Mouse (Mus musculus) hindbrain, postnatal 0 days (tissue): ENCODE measurements at regions not wholly inside any gene's neighbourhood (a gene's known extent, or its start where the extent isn't known, plus 50 kb on each side); places are given as distances from the start of the nearest gene placed in this dataset.

Experiments used
- ATAC-seq: fragments of 200-750 bp; cut with Nextera tagmentation; 2 replicates; pipeline ENCODE4 v1.8.0; 2017; ENCODE audit warnings: mild to moderate bottlenecking, moderate TSS enrichment, moderate library complexity
- DNase-seq: peaks from one replicate; pipeline ENCODE4 v3.0.0-alpha.2; 2015; ENCODE audit warnings: low spot score
- H3K27ac ChIP-seq: fragments of 300-500 bp; sonication (generic); 2 replicates; pipeline ENCODE4 v1.5.1; 2014; ENCODE audit warnings: mild to moderate bottlenecking
- H3K27me3 ChIP-seq: fragments of 300-500 bp; sonication (generic); 2 replicates; pipeline ENCODE4 v1.6.1; 2014; ENCODE audit warnings: low read length, mixed read lengths; ENCODE audit not compliant: insufficient read depth
- H3K36me3 ChIP-seq: fragments of 300-500 bp; sonication (generic); 2 replicates; pipeline ENCODE4 v1.6.1; 2014; ENCODE audit warnings: low read length, mixed read lengths; ENCODE audit not compliant: insufficient read depth
- H3K4me1 ChIP-seq: fragments of 300-500 bp; sonication (generic); 2 replicates; pipeline ENCODE4 v1.6.1; 2014; ENCODE audit warnings: antibody characterized with exemption, low read length, mixed read lengths; ENCODE audit not compliant: insufficient read depth
- H3K4me2 ChIP-seq: fragments of 300-500 bp; sonication (generic); 2 replicates; pipeline ENCODE4 v1.6.1; 2014; ENCODE audit warnings: low read depth, mild to moderate bottlenecking, low read length, moderate library complexity, mixed read lengths
- H3K4me3 ChIP-seq: fragments of 300-500 bp; sonication (generic); 2 replicates; pipeline ENCODE4 v1.5.1; 2014; ENCODE audit warnings: low read length
- H3K9ac ChIP-seq: fragments of 300-500 bp; sonication (generic); replicated peaks from 2 replicates; pipeline ENCODE4 v1.6.1; 2014; ENCODE audit warnings: mild to moderate bottlenecking, low read length, moderate library complexity, mixed read lengths
- H3K9me3 ChIP-seq: fragments of 300-500 bp; sonication (generic); 2 replicates; pipeline ENCODE4 v1.6.1; 2016; ENCODE audit warnings: low read length, mixed read lengths
- CTCF ChIP-seq: IDR thresholded peaks from 2 replicates; pipeline ENCODE4 v1.5.1; 2016; ENCODE audit warnings: antibody characterized with exemption, control low read depth, low read depth
- WGBS: fragments of 180-500 bp; shearing (Covaris S2); extraction: QIAGEN DNeasy Blood & Tissue Kit; methylation state at CpG from one replicate; pipeline ENCODE4 v1.1.7; 2014; 5-methylcytosine and 5-hydroxymethylcytosine counted together

DNA sequence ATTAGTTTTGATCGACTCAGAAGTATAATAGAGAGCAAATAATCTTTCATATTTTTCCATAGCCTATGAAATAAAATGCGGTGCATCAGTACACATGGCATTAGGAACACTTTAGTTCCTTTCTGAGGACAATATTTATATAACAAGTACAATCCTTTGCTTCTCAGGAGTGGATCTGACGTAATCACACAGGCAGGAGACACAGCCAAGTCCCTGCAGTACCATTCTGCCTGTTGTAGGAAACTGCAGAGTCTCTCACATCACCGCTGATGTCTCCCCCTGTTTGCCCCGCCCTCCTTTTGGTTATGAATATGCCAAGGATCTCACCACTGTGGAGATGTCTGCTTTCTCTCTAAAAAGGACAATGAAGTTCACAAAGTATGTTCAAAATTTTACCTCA is 131.8 kb upstream of the Spats2l start:
- no peak for DNase-seq
- WGBS = 79% methylated on average over 5 of the region's 5 CpGs

DNA sequence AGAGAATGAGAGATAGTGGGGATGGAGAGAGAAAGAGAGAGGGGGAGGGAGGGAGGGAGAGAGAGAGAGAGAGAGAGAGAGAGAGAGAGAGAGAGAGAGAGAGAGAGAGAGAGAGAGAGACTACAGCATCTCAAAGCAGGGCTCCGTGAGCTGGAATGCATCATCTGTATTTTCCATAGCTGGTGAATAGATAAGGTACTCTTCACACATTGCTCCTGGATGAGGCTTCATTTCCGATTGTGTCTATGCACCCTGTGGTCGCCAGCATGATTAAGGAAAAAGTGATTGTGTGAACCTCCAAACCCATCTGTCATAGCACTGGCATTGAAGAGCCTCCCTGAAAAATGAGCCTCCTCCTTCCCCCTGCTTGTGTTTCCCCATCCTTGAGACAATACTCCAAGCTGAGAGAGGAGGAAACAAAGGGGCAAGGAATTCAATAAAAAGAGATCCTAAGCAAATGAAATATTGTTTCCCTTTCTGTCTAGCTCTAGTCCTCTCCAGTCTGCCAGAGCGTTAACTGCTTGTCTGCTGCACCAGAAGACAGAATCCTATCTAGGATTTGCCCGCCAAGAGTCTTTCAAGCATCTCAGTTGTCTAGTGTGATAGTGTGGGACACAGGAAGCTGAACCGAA is 130.4 kb upstream of the Spats2l start:
- no peak overlapping the region for H3K9ac ChIP-seq
- no peaks in the 10 kb centered on the region for H3K36me3 ChIP-seq
- H3K4me2 ChIP-seq = no peak overlapping the region
- no peaks in the 10 kb centered on the region for H3K27me3 ChIP-seq
- ATAC-seq (no peak), DNase-seq (peak; percentile 13)
- TF ChIP-seq CTCF = no peak
- H3K9me3 ChIP-seq = no peaks in the 10 kb centered on the region
- 44% methylated on average over 6 of the region's 6 CpGs for WGBS
- H3K4me3 ChIP-seq = no peak overlapping the region
- H3K4me1 ChIP-seq = no peaks in the 10 kb centered on the region
- H3K27ac ChIP-seq = peak overlapping the region; percentile 20; the same call in 1 of the 2 replicates

More for the DNA sequence above, 131.8 kb upstream of the Spats2l start:
- no peak for ATAC-seq
- Histone ChIP-seq H3K36me3 (no peaks in the 10 kb centered on the region), H3K27ac (no peak overlapping the region), H3K4me1 (no peaks in the 10 kb centered on the region), H3K9ac (no peak overlapping the region), H3K4me2 (no peak overlapping the region), H3K4me3 (no peak overlapping the region), H3K27me3 (no peaks in the 10 kb centered on the region), H3K9me3 (no peaks in the 10 kb centered on the region)
- no peak for TF ChIP-seq CTCF

DNA sequence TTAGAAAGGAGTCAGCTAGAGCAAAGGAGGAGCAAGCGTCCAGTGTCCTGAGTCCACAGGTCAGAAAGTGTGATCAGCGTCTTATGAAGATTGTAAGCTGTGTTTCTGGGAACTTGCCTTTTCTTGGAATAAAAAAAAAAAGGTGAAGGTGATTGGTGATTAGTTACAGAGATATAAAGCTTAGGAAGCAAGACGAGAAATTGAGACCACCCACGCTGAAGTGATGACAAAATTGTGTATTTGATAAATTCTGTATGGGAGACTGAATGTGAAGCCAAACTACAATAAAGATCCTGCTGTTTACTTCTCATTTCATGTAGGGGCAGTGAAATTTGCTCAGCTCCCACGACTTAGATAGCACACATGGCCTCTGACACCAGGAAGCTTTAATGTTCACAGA is 109.0 kb upstream of the Spats2l start:
- no peak for DNase-seq
- WGBS = 79% methylated on average over 5 of the region's 5 CpGs
- no peaks in the 10 kb centered on the region for H3K4me1 ChIP-seq

DNA sequence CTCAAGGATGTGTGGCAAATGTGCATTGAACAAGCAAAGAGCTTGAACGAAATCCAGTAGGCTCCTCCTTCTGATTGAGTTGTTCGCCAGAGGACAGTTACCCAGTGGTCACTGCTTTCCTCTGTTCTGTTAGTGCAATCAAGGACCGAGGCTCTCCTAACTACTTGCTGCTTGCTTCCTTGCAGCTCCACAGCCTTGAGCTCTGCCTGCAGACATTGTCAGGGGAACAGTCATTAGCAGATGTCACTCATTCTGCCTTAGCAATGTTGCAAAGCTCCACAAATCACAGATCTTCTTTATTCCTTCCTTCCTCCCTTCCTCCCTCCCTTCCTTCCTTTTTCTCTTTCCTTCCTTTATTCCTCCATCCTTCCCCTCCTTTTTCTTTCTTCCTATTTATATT is 108.2 kb upstream of the Spats2l start:
- Histone ChIP-seq H3K4me1 (no peaks in the 10 kb centered on the region), H3K36me3 (no peaks in the 10 kb centered on the region), H3K27me3 (no peaks in the 10 kb centered on the region), H3K9me3 (peaks cover 2% of the 10 kb centered on the region; the same call in 1 of the 2 replicates), H3K4me3 (no peak overlapping the region), H3K4me2 (no peak overlapping the region), H3K27ac (no peak overlapping the region), H3K9ac (no peak overlapping the region)
- ATAC-seq (no peak), DNase-seq (no peak)
- WGBS = 55% methylated on average over 3 of the region's 3 CpGs
- TF ChIP-seq CTCF = no peak

More for the DNA sequence above, 109.0 kb upstream of the Spats2l start:
- Histone ChIP-seq H3K9me3 (peaks cover 2% of the 10 kb centered on the region; the same call in 1 of the 2 replicates), H3K36me3 (no peaks in the 10 kb centered on the region), H3K4me3 (no peak overlapping the region), H3K27ac (no peak overlapping the region), H3K4me2 (no peak overlapping the region), H3K27me3 (no peaks in the 10 kb centered on the region), H3K9ac (no peak overlapping the region)
- ATAC-seq = no peak
- no peak for TF ChIP-seq CTCF

DNA sequence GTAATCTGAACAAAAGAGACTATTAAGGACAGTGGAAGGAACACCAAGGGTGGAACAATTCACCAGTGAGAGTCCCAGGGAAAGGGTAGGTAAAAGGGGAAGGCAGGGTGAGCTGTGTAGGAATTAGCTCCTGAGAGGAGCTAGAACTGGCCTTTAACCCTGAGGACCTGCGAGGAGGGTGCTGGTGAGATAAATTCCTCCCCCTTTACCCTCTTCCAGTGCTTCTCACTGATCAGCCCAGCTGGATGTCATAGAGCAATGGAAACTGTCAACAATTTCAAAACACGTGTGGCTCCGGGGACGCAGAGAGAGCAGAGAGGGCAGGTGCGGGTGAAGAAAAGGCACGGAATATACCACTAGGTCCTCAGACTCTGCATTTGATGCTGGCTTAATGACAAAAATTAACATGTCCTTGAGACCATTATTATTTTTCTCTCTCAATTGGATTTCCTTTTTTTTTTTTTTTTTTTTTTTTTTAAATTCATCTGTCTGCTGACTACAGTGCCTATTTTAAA is 107.7 kb upstream of the Spats2l start:
- Histone ChIP-seq H3K36me3 (no peaks in the 10 kb centered on the region), H3K9ac (no peak overlapping the region), H3K9me3 (peaks cover 2% of the 10 kb centered on the region; the same call in 1 of the 2 replicates), H3K4me3 (no peak overlapping the region), H3K27me3 (no peaks in the 10 kb centered on the region), H3K27ac (no peak overlapping the region), H3K4me1 (no peaks in the 10 kb centered on the region), H3K4me2 (no peak overlapping the region)
- ATAC-seq (no peak), DNase-seq (no peak)
- no peak for TF ChIP-seq CTCF
- 66% methylated on average over 6 of the region's 6 CpGs for WGBS

DNA sequence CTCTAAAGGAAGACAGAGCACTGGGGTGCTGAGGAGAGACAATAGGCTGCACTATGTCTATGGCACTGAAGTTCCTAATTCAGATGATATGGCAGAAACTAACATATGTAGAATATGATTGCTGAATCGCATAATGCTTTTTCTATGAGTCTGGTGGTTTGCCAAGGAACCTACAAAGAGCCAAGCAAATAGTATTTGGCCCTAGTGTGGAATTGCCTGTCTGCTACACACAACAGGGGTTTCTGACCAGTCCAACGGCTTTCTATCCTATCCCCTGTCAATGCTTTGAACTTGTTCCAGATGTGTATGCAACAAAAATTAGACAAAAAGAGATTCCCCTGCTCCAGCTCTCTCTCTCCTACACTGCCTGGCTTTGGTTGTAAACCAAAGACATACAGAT is 100.5 kb upstream of the Spats2l start:
- WGBS = 47% methylated on average over 2 of the region's 2 CpGs
- TF ChIP-seq CTCF = no peak
- no peak overlapping the region for H3K9ac ChIP-seq
- no peak overlapping the region for H3K4me2 ChIP-seq
- H3K36me3 ChIP-seq = no peaks in the 10 kb centered on the region
- DNase-seq = peak; percentile 15
- H3K4me1 ChIP-seq = 0 out of 2 replicates have a peak, but pooled peaks cover 3% of the 10 kb centered on the region
- no peak overlapping the region for H3K27ac ChIP-seq
- no peaks in the 10 kb centered on the region for H3K27me3 ChIP-seq
- no peak overlapping the region for H3K4me3 ChIP-seq
- H3K9me3 ChIP-seq = no peaks in the 10 kb centered on the region
- ATAC-seq = peak; percentile 47; the same call in 1 of the 2 replicates

DNA sequence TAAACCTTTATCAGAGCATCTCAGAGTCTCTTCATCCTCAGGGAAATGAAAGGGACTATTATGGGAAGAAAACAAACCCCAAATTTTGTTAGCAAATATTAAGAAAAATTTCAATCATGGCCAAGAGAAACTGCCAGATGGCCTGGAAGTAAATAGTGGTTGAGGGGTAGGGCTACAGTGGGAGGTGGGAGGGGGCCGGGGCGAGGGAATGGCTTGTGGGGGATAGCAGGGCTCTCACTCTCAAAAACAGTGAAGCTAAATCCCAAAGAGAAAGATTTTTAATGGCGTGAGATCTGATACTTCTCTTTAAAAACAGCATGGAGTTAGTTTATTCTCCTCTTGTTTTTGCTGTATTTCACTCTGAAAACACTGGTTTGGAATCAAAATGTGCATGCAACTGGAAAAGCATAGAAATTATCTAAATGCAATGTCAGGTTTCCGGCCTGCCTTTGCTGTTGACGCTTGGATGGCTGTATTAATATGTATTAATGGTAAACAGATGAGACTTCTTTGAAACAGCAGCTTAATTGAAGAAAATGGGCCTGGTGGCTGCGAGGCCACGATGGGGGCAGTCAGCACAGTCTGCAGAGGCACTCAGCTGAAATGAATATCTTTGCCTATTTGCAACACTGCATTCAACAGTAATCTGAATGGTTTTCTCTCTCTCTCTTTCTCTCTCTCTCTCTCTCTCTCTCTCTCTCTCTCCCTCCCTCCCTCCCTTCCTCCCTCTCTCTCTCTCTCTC is 99.8 kb upstream of the Spats2l start:
- WGBS = 40% methylated on average over 7 of the region's 7 CpGs
- Histone ChIP-seq H3K4me2 (no peak overlapping the region), H3K9ac (no peak overlapping the region), H3K9me3 (no peaks in the 10 kb centered on the region), H3K27ac (no peak overlapping the region), H3K36me3 (no peaks in the 10 kb centered on the region), H3K27me3 (no peaks in the 10 kb centered on the region), H3K4me3 (no peak overlapping the region), H3K4me1 (0 out of 2 replicates have a peak, but pooled peaks cover 3% of the 10 kb centered on the region)
- DNase-seq = peak; percentile 2
- TF ChIP-seq CTCF = no peak
- no peak for ATAC-seq
